Mouse (Mus musculus): ENCODE data around the gene Ppp1cb.

GRCm38 (mm10) chr5:32445287-32445921 lies 13.2 kb upstream of the Ppp1cb start:
- TF ChIP-seq CTCF (IDR thresholded peaks at IDR 0.05; ENCODE audit: control insufficient read depth, insufficient read depth, low read length): no peak
- TF ChIP-seq POLR2A (IDR thresholded peaks at IDR 0.05; ENCODE audit: borderline replicate concordance, control insufficient read depth, low read depth, low read length): no peak

All from bone marrow, adult 2 months (tissue).